Mouse (Mus musculus) brain, embryonic 14.5 days (tissue): ENCODE measurements around the gene Hhat.

Source experiments
- CTCF ChIP-seq: fragments of 200-500 bp; IDR thresholded peaks from 2 replicates; pipeline ENCODE4 v1.5.1; 2012; ENCODE audit warnings: inconsistent platforms, mild to moderate bottlenecking, moderate library complexity, borderline replicate concordance; ENCODE audit not compliant: insufficient read depth, insufficient read length; ENCODE audit errors: extremely low read depth
- POLR2A ChIP-seq: fragments of 200-500 bp; IDR thresholded peaks from 2 replicates; pipeline ENCODE4 v1.6.1; 2012; ENCODE audit warnings: mild to moderate bottlenecking, inconsistent platforms, borderline replicate concordance; ENCODE audit not compliant: poor library complexity, insufficient read depth, insufficient read length, severe bottlenecking; ENCODE audit errors: extremely low read depth

GRCm38 (mm10) chr1:192770495-192771331 lies at the start of gene Hhat:
- no peak for TF ChIP-seq CTCF
- 0 out of 2 replicates have a peak, but pooled peaks have one; percentile 23 for TF ChIP-seq POLR2A
